Mouse (Mus musculus) layer of hippocampus, postnatal 36 days (tissue): Measurements from ENCODE around the gene Usp2. TPM values are rescaled to one million over a fixed set of nuclear protein-coding genes. Genes with fewer than 3 reads are reported as not detected.
A peak's percentile ranks its signal among the peaks of the same experiment; 100 is the strongest.
"Not testable (repeated sequence)": the region's sequence is repeated elsewhere in the genome, so short reads cannot be mapped to it uniquely, and the experiment has no call there.

Experiments
- DNase-seq, 2 experiments: peaks; one replicate each; pipeline ENCODE4 v3.0.0; 2022
- total RNA-seq, 2 experiments: library from RNA; stranded (reverse); gene quantifications; 2 replicates each; pipeline ENCODE4 v1.2.3; 2021

The Usp2 gene
- total RNA-seq, 2 experiments from 2014 or later = 66.2 to 74.9 TPM

DNA sequence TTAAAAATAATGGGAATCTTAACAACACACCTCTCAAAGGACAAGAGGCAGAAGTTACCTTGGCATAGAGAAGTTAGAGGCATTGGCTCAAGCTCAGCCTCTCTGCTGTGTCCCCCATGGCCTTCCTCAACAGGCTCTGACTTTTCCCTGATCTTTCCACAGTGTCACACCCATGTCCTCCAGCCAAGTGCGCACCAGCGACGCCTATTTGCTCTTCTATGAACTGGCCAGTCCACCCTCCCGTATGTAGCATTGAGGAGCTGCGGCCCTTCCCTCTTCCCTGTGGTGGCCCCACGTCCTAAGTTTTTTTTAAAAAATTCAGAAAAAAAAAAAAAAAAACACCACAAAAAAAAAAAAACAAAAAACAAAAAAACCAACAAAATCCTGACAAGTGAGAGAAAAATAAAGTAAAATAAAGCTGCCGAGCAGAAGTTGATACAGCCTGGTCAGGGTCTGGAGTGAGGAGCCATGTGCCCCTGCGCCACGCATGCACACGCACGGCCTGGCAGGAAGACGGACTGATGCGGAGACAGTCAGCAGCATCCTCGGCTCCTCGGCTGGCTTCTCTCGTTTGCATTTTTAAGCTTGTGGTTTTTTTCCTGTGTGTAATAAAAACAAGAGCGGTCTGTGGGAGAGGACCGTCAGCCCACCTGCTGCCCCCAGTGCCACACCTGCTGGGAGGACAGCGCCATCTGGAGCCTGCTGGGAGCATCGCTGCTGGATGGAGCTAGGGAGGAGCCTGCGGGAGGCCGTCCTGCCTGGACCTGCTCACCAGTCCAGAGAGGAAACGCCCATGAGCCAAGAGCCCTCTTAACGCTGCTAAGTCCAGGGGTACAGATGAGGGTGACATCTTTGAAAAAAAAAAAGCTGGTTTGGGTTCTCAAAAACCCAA lies 27.0 kb downstream of the Usp2 start:
- peak; percentile 79 to 81 for DNase-seq

DNA sequence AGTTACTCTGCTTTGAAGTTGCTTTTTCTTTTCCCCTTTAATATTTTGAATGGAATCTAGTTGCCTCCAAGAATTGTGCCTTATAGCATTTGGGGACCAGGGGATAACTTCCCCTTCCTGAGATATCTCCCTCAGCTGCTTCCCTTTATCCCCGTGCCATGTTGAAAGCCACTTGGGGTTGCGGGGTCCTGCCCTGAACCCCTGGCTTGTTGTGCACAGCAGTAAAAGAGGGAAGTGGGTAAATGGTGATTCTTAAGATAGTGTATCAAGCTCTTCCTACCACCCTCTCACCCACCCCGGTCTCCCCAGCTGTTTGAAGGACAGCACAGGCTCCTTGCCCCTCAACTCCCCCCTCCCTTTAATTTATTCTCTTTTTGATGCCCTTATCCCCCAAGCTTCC lies 27.9 kb downstream of the Usp2 start:
- no peak for DNase-seq

DNA sequence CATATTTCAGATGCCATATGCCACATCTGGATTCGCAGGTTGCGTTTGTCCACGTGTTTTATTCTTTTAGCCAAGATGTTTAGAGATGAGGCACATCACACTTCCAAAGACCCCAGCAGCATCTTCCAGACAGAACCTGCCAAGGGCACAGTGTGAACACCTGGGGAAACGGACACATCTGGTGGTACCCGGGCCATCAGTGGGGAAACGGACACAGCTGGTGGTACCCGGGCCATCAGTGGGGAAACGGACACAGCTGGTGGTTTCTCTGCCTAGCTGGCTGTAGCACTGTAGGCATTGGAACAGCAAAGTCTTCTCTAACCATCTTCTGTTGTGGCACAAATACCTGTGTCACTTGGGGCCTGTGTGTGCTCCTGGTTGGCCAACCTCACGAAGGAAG lies 29.0 kb downstream of the Usp2 start:
- DNase-seq = no peak

DNA sequence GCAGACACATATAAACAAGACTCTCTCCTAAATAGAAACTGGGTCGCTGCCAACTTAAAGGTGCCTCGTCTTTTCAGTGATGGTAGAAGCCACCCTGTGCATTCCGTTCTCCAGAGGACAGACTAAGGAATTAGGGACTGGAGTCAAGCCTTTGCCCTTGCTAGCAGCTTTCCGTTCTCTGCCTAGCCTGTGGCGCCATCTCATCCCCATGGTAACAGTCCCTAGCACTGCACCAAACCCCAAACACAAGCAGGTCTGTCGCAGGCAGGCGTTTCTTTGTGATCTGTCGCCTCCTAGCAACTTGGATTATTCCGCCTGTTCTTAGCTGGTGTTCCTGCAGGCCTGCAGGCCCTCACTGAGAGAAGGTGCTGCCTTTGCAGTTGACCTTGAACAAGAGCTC lies 29.7 kb downstream of the Usp2 start:
- peak; percentile 57 to 70 for DNase-seq

DNA sequence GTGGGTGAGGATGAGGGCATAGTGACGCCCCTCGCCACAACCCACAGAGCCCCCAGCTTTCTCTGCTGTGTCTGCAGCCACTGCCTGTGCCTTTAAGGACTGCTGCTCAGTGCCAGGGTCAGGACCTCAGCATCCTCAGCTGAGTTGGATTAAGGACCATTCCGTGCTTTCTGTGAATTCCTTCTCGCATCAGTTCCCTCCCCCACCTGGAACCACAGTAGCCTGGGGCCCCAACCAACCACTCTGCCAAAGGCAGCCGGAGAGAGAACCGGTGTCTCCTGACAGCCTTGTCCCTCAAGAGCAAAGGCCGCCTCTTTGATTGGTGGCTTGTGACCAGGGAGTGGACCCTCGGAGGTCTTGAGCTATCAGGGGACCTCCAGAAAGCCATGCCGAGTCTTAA lies 34.7 kb downstream of the Usp2 start, which contains the start of gene Mfrp:
Gene Mfrp, plus strand, starts transcription at position 240 of the 400 bp plus-strand sequence.
- no peak for DNase-seq

DNA sequence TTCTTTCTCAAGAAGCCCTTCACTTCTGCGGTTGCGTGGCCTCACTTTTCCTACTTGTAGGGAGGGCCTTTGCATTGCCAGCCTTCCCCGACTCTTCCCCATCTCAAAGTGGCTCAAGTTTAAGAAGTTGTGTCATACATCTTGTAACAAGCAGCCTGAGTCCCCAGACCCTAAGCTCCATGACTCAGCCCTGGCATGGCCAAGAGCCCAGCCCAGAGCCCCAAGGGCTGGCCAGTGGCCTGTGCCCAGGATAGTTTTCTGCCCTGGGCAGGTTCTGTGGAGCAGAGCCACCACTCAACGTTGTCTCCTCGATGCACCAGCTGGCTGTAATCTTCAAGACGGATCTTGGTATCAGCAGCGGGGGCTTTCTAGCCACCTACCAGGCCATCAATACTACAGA lies 38.1 kb downstream of the Usp2 start:
- no peak for DNase-seq

DNA sequence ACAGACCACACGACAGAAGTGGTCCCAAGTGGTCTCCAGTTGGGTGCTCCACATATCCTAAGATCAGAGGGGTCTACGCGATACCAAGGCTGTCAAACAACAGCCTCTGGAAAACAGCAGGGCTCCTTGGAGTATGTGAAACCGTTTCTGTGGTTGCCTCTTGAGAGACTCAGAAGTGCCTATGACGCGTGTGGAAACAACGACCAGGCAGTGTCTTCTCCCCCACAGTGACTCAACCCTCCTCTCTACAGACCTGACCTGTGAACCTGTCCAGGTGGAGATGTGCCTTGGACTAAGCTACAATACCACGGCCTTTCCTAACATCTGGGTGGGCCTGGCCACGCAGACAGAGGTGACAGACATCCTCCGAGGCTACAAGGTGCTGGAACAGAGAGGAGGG lies 39.0 kb downstream of the Usp2 start:
- DNase-seq = no peak

DNA sequence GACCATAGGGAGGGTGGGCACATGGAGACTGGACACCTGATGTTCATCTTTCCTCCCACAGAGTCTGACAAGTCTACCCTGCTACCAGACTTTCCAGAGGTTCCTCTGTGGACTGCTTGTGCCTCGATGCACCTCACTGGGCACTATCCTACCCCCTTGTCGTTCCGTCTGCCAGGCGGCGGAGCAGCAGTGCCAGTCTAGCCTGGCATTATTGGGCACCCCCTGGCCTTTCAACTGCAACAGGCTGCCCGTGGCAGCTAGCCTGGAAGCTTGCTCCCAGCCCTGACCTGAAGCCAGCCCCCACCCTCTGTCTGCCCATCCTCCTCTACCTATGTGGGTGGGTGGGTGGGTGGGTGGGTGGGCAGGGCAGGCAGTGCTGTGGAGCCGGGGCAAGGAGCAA lies 39.4 kb downstream of the Usp2 start:
- DNase-seq = no peak

DNA sequence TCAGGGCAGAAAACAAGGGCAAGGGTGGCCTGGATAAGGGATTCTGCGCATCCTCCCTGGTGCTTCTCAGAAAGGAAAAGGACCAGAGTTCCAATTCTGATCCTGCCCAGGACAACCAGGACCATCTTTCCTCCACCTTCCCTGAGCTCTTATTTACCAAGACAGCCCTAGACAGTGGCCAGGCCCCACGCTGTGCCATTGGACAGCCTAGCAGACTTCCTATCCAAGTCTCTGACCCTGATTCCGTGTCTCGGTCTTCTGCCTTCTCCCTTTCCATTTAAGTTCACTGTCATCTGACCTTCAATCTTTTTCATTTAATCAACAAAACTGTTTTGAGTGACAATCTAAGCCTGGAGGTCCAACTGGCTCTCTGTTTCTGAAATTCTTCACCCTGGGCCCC lies 39.8 kb downstream of the Usp2 start:
- DNase-seq = no peak

DNA sequence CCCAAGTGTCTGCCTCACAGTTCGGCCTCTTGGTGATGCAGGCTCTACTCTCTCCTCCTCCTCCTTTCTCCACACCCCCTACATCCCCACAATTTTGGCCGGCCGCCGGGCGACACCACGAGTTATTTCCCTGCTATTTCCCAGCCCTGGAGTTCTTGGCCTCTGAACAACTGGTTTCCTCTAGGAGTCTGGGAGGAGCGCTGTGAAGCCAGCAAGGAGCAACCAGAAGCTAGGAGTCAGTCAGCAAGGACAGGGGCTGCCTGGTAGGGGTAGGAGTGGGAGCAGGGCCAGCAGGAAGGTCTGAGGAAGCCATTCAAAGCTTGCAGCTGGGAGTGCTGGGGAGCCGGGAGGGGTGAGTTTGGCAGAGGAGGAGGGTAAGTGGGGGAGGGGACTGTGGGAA lies 40.3 kb downstream of the Usp2 start, which contains the start of gene C1qtnf5:
Gene C1qtnf5, plus strand, starts transcription at position 136 of the 400 bp plus-strand sequence.
- DNase-seq = peak; percentile 71 to 77

DNA sequence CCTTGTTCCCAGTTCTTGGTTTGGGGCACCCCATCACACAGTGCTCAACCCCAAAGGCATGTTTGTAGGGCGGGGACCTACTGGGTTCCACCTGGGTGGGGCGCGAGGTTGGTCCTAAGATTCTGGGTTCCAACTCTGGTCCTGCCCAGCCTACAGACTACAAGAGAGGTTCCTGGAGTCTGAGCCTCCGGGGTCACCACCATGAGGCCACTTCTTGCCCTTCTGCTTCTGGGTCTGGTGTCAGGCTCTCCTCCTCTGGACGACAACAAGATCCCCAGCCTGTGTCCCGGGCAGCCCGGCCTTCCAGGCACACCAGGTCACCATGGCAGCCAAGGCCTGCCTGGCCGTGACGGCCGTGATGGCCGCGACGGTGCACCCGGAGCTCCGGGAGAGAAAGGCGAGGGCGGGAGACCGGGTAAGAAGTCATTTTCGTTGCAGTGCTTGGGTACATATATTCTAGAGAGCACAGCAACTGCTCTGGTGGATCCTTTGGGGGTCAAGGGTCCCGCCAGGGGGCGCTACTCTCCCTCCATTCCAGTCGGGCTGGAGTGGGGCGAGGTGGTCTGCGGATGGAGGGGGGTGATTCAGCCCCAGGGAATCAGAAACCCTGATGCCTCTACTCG lies 40.8 kb downstream of the Usp2 start:
- no peak for DNase-seq

DNA sequence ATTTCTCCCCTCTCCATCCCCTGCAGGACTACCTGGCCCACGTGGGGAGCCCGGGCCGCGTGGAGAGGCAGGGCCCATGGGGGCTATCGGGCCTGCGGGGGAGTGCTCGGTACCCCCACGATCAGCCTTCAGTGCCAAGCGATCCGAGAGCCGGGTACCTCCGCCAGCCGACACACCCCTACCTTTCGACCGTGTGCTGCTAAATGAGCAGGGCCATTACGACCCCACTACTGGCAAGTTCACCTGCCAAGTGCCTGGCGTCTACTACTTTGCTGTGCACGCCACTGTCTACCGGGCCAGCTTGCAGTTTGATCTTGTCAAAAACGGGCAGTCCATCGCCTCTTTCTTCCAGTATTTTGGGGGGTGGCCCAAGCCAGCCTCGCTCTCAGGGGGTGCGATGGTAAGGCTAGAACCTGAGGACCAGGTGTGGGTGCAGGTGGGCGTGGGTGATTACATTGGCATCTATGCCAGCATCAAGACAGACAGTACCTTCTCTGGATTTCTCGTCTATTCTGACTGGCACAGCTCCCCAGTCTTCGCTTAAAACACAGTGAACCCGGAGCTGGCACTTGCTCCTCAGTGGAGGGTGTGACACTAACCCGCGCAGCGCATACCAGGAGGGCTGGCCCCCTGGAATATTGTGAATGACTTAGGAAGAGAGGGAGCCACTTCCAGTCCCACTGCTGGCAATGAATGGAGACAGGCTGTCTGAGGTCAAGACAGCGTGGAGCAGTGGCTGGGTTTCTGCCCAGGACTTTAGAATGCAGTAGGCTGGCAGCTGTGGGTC lies 41.6 kb downstream of the Usp2 start:
- DNase-seq = no peak

DNA sequence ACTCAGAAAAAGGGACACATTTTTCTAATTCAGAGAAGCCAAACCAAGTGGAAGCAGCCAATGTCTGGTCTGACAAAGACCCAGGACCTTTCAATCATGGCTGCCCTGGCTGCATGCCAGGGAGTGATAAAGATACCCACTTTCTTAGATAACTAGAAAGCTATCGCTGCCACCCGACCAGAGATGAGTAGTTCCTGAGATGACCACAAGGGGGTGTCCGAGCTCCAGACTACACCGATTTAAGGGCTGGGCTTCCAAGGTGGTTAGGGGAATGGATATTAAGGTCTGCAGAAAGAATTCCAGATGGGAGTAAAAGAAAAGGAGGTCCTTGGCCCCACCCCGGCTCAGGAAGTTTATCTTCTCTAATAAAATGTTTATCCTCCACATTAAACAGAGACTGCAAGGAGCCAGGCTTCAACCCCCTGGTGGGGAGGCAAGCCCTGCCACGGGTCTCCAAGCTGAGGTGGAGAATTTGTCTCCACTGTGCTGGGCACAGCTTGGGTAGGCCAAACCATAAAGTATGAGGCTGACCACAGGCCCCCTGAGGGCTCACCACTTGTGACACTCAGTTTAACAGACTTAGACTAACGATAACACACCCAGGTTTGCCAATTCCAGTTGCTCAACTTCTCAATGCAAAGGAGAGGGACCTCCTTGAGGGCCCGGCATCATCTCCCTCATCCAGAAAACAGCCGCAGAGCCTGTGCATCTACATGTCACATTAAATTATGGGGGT lies 42.7 kb downstream of the Usp2 start:
- DNase-seq = peak; percentile 70 to 81

DNA sequence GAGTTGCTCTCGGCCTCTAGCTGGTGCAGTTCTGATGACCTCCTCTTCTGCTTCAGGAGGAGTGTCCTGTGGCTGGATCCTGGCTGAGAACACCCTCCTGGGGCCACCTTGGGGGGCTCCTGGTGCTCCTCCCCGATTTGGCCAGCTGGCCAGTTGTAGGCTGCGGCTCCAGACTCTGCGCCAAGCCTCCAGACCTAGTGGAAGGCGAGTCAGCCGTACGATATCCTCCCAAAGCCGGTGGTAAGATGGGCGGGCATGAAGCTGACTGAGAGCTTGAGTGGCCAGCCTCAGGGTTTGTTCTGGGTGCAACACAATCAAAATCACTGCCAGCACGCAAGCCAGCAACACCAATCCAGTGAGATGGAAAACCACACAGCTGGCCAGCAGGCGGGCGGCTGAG lies 45.1 kb downstream of the Usp2 start:
- DNase-seq = not testable (repeated sequence)

DNA sequence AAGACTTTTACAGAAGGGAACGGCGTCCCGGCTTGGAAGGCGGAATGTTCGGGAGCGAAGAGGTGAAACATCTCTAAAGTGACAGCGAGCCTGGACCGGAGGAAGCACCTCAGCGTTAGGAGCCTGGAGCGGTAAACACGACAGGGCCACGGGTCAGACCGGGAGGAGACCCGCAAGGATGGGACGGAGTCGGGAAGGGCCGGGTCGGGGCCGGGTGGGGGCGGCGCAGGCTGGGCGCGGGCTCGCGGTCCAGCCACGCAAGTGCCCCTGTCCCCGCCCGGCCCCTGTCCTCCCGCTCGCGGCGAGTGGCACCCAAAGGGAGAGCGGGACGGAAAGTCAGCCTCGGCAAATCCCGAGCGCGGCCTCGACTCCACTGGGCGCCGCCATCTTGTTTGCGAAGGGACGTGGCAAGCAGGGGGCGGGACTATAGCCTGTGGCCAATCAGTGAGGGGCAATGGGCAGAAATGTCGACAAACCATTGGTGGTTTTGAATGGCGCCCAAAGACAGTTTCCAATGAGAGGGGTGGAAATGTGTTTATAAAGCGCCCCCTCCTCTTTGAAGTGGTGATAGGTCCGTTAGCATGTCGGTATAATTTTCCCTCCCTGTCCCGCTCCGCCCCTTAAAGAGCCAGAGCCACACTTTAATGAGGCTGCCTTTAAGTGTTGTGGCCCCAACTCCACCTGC lies 46.4 kb downstream of the Usp2 start, which contains the start of the genes Gm49380 and Rnf26:
Gene Gm49380, minus strand, starts transcription at position 396 of the 685 bp plus-strand sequence.
Gene Rnf26, minus strand, starts transcription at position 413 of the 685 bp plus-strand sequence.
- peak; percentile 91 to 93 for DNase-seq

DNA sequence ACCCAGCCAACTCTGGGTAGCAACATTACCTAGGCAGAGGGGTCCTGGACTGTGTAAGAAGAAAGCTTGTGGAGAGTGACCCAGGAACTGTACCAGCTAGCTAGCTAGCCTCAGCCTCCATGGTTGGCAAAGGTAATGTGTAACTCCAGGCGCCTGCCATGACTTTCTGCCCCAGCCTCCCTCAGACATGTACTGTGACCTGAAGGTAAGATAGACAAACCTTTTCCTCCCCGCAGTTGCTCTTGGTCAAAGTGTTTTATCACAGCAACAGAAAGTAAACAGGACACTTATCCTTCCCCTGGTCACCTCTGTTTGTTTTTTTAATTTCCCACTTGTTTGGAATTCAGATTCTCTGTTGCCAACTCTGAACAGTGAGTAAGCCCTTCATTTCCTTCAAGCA lies 47.6 kb downstream of the Usp2 start:
- DNase-seq = no peak

DNA sequence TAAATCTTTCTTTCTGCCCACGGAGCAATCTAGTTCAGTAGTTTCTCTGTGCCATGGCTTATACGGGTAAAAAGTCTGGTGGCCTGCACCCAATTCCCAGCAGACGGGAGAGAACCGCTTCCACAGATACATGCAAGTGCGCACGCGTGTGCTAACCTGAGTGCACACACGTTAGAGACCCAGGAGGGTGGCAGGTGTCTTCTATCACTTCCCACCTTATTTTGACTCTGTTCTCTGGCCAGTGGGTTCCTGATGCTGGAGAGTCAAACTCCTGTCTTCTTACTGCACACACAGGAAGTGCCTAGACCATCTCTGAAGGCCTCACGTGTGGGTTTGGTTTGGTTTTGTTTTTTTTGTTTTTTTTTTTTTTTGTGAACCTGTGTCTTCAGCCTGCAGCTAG lies 48.8 kb downstream of the Usp2 start:
- no peak for DNase-seq

DNA sequence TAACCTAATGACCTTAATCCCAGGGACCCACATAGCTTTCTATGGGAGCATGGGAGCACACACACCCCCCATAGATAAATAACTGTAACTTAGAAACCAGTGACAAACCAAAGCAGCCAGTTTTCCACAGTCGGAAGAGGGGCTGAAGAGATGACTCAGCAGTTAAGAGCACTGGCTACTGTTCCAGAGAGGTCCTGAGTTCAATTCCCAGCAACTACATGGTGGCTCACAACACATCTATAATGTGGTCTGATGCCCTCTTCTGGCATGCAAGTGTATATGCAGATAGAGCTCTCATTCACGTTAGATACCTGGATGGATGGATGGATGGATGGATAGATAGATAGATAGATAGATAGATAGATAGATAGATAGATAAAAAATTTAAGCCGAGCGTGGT lies 49.4 kb downstream of the Usp2 start:
- no peak for DNase-seq

DNA sequence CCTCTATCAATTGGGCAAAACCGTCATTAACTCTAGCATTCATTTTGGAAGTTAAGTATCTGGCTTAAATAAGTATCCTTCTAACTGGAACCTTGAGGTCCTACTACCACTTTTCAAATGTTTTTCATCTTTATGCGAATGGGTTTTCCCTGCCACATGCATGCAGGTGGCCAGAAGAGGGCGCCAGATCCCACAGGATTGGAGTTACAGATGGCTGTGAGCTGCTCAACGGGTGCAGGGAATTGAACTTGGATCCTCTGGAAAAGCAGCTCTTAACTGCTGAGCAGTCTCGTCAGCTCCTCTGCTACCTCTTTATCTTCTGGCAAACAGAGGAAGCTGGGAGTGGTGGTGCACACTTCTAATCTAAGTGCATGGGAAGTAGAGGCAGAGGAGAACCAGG lies 52.2 kb downstream of the Usp2 start:
- DNase-seq = no peak

DNA sequence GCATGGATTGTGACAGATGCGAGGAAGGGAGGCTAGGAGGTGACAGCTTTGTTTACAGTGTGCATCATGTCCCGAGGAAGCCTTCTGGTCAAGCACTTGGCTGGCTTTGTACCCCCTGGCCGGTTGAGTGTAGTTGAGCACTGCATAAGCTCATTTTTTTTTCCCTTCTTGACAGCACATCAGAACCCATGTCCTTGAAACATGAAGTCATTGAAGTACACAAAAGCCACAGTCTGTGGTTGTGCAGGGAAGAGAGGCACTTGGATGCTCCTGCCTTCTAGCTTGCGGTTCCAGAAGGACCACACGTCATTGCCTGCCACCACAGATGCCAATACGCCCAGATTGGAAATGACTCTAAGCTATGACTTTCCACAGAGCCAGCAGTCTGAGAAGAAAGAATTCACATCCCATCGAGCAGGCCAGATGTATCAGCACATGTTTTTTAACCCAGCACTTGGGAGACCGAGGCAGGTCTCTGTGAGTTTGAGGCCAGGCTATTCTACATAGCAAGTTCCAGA lies 53.2 kb downstream of the Usp2 start:
- no peak for DNase-seq

DNA sequence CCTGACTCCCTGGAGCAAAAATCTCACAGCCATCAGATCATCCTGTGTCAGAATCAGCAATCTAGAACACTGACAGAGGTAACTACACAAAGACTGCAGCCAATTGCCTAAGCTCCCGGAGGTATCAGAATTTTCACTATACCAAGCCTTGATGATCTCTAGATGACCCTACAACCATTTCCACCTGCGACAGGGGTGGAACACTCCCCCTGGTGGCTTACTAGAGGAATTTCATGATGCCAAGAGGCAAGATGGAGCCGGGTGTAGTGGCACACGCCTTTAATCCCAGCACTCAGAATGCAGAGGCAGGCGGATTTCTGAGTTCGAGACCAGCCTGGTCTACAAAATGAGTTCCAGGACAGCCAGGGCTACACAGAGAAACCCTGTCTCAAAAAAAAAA lies 57.5 kb downstream of the Usp2 start:
- no peak for DNase-seq
